Mouse (Mus musculus) brain, adult 10 weeks (tissue): ENCODE measurements around the gene Olfr749. TPM values are rescaled to one million over a fixed set of nuclear protein-coding genes. Genes with fewer than 3 reads are reported as not detected.

Experiments
- polyA plus RNA-seq: library from polyadenylated mRNA; stranded (reverse); fragments of 350-450 nt; fragmentation: Illumina TruSeq; extraction: RNeasy Lipid Tissue Mini Kit (QIAGEN cat#74804); gene quantifications from one replicate; pipeline ENCODE4 v1.2.3, GENCODE M21; 2015; ENCODE audit warnings: low read depth, low replicate concordance

Gene Olfr749
- not detected for polyA plus RNA-seq

DNA sequence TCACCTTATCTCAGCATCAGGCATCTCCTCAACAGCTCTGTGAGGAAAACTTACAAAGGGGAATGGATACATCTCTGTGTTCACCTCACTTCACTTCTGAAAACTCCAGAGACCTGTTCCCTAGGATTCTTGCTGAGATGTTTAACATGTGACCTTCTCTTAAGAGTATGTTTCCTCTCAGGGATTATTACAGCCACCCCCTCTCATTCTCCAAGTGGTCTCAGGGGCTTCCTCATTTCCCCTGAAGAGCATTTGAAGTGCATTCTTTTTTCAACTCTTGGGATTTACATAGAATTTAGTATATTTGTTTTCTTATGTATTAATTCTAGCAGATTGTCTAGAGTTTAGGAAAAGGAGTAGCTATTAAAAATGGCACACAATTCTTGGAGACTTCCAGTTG is at the start of gene Olfr749:
Olfr749 (minus strand) TSS at position 101 of the 400 bp plus-strand sequence.

GRCm38 (mm10) chr14:50785251-50785637 is 40.4 kb upstream of the Olfr749 start, which contains the start of gene Ttc5:
Gene Ttc5 (minus strand): TSS chr14:50785519.

DNA sequence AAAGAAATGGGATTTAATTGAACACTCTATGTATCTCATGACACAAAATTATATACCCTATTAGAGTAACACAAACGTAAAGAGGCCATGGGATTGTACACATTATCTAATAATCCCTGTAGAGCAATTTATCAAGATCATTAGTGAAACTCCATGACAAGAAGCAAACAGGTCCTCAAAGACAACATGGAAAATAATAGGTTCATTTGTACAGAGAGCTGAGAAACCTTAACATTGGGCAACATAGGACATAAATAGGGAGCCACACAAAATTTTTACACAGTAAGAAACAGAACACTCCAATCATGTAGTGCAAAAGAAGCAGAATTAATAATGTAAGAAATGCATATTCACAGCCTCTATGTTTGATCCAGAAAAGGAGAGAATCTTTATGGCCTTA is 37.8 kb downstream of the Olfr749 start, which contains the start of gene Olfr748:
Olfr748 (plus strand) TSS at position 301 of the 400 bp plus-strand sequence.

GRCm38 (mm10) chr14:50693106-50693505 is 51.8 kb downstream of the Olfr749 start, which contains the start of gene Olfr747:
Gene Olfr747 (minus strand): TSS chr14:50693206.

Other genes with a start within 250 kb of the Olfr749 start
- gene Olfr742, start 241.5 kb downstream of the Olfr749 start, polyA plus RNA-seq: not detected
- gene Olfr743, start 223.3 kb downstream of the Olfr749 start, polyA plus RNA-seq: not detected
- gene Olfr744, start 130.2 kb downstream of the Olfr749 start, polyA plus RNA-seq: not detected
- not detected for gene Olfr745, start 105.7 kb downstream of the Olfr749 start, polyA plus RNA-seq
- gene Olfr746, start 98.0 kb downstream of the Olfr749 start, polyA plus RNA-seq: not detected
- gene Olfr747, start 51.9 kb downstream of the Olfr749 start, polyA plus RNA-seq: not detected
- not detected for gene Olfr748, start 37.7 kb downstream of the Olfr749 start, polyA plus RNA-seq
- gene Ttc5, start 40.4 kb upstream of the Olfr749 start, polyA plus RNA-seq: 57.8 TPM
- not detected for gene Ccnb1ip1, start 62.6 kb upstream of the Olfr749 start, polyA plus RNA-seq
- gene Parp2, start 62.7 kb upstream of the Olfr749 start, polyA plus RNA-seq: 26.5 TPM
- gene Tep1, start 125.5 kb upstream of the Olfr749 start, polyA plus RNA-seq: 7.2 TPM
- 4.0 TPM for gene Klhl33, start 152.4 kb upstream of the Olfr749 start, polyA plus RNA-seq
- 56.7 TPM for gene Osgep, start 179.8 kb upstream of the Olfr749 start, polyA plus RNA-seq
- gene Apex1, start 179.9 kb upstream of the Olfr749 start, polyA plus RNA-seq: 67.7 TPM
- gene Pip4p1, start 185.8 kb upstream of the Olfr749 start, polyA plus RNA-seq: 131 TPM
- 18.9 TPM for gene Pnp, start 186.0 kb upstream of the Olfr749 start, polyA plus RNA-seq
- gene Gm49342, start 199.4 kb upstream of the Olfr749 start, polyA plus RNA-seq: 29.9 TPM
- gene Pnp2, start 210.9 kb upstream of the Olfr749 start, polyA plus RNA-seq: 1.4 TPM